Mouse (Mus musculus): ENCODE results near the gene Zfp335. TPM values are rescaled to one million over a fixed set of nuclear protein-coding genes. Genes with fewer than 3 reads are reported as not detected.

Gene Zfp335
- polyA plus RNA-seq, 1 experiment, result 33.2 TPM

DNA sequence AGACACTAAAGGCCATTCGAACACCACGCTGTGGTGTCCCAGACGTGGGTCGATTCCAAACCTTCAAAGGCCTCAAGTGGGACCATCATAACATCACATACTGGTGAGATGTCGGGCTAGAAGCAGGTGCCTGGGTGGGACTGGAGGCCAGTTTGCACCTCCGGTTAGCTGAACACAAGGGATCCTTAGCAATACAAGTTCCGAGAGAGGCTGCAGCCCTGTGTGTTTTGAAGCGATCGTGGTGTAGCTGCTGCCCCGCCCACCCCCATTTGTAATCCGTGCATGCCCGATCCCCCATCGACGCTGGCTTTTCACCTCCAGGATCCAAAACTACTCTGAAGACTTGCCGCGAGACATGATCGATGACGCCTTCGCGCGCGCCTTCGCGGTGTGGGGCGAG is 37.4 kb upstream of the Zfp335 start:
- WGBS, result 7% methylated on average over 25 of the region's 25 CpGs
- no peak overlapping the region for H3K4me3 ChIP-seq (replicated peaks; ENCODE audit: extremely low read depth, low read depth, low read length)

DNA sequence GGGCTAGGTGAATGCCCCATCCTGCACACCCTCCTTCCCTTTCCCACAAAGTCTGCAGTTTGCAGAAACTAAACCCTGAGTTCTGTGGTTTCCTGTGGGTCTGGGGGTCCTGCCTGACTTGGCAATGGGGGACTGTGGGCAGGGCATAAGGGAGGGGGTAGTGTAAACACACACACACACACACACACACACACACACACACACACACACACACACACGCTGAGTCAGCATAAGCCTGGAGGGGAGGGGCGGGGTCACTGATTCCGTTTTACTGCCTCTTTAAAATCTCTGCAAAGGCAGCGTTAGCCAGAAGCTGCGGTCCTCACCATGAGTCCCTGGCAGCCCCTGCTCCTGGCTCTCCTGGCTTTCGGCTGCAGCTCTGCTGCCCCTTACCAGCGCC is 36.4 kb upstream of the Zfp335 start:
- TF ChIP-seq POLR2A (IDR thresholded peaks at IDR 0.05; ENCODE audit: borderline replicate concordance, extremely low read depth, low read depth, low read length) (no peak), CTCF (IDR thresholded peaks at IDR 0.05; ENCODE audit: insufficient read depth, low read length) (no peak)
- no peak for DNase-seq
- no peaks in the 10 kb centered on the region for H3K4me1 ChIP-seq (ENCODE audit: control insufficient read depth, insufficient read depth, low read length)
- 6% methylated on average over 7 of the region's 7 CpGs for WGBS
- no peak overlapping the region for H3K4me3 ChIP-seq (replicated peaks; ENCODE audit: extremely low read depth, low read depth, low read length)

More for the DNA sequence above, 37.4 kb upstream of the Zfp335 start:
- H3K4me1 ChIP-seq (ENCODE audit: control insufficient read depth, insufficient read depth, low read length), result no peaks in the 10 kb centered on the region
- DNase-seq, result no peak
- no peak for TF ChIP-seq CTCF (IDR thresholded peaks at IDR 0.05; ENCODE audit: insufficient read depth, low read length)
- no peak for TF ChIP-seq POLR2A (IDR thresholded peaks at IDR 0.05; ENCODE audit: borderline replicate concordance, extremely low read depth, low read depth, low read length)

DNA sequence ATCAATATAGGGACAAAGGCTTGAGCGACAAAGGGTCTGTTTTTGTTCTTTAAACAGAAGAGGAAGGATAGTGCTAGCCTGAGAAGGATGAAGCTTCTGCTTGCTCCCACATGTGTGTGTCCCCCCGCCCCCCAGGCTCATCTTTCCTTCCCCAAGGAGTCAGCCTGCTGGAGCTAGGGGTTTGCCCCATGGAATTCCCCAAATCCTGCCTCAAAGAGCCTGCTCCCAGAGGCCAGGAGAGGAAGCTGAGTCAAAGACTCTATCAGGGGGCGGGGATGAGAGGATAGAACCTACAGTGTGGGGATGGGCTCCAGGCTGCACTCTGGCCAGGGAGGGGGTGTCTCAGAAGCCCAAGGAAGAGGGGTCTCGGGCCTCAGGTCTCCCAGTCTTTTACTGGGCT is 35.9 kb upstream of the Zfp335 start:
- 31% methylated on average over 4 of the region's 4 CpGs for WGBS
- Histone ChIP-seq H3K4me3 (replicated peaks; ENCODE audit: extremely low read depth, low read depth, low read length) (no peak overlapping the region), H3K4me1 (ENCODE audit: control insufficient read depth, insufficient read depth, low read length) (no peaks in the 10 kb centered on the region)
- DNase-seq, result no peak
- TF ChIP-seq CTCF (IDR thresholded peaks at IDR 0.05; ENCODE audit: insufficient read depth, low read length), result no peak
- TF ChIP-seq POLR2A (IDR thresholded peaks at IDR 0.05; ENCODE audit: borderline replicate concordance, extremely low read depth, low read depth, low read length), result no peak

DNA sequence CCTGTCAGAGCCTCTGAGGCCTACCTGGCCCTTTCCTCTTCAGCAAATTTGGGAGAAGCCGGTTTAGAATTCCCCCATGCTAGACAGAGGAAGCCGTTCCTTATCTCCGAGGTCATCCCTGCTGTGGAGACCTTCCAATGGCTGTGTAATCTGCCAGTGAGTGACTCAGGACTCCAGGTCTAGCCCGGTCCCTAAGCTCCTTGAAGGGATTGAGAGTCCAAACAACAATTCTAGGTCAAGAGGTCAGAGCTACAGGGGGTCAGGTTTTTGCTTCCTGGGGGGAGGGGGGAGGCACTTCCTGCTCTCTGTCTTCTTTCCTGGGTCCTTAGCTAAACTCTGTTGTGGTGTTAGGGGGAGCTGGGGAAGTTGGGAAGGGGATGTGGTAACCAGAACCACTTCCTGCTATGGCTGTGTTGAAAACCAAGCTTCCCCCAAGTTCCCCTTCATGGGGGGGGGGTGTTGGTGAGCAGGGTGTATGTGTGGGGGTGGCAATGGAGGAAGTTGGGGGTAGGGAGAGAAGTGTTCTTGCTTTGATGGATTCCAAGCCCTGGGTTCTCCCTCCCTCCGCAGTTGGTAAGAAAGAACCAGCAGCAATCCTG is 31.2 kb upstream of the Zfp335 start:
- 19% methylated on average over 5 of the region's 5 CpGs for whole genome bisulfite sequencing
- no peak for DNase-seq
- TF ChIP-seq CTCF (IDR thresholded peaks at IDR 0.05; ENCODE audit: insufficient read depth, low read length), result no peak
- no peak for TF ChIP-seq POLR2A (IDR thresholded peaks at IDR 0.05; ENCODE audit: borderline replicate concordance, extremely low read depth, low read depth, low read length)
- H3K4me1 ChIP-seq (ENCODE audit: control insufficient read depth, insufficient read depth, low read length), result no peaks in the 10 kb centered on the region; the same call in 1 of the 2 replicates
- H3K4me3 ChIP-seq (replicated peaks; ENCODE audit: extremely low read depth, low read depth, low read length), result no peak overlapping the region

DNA sequence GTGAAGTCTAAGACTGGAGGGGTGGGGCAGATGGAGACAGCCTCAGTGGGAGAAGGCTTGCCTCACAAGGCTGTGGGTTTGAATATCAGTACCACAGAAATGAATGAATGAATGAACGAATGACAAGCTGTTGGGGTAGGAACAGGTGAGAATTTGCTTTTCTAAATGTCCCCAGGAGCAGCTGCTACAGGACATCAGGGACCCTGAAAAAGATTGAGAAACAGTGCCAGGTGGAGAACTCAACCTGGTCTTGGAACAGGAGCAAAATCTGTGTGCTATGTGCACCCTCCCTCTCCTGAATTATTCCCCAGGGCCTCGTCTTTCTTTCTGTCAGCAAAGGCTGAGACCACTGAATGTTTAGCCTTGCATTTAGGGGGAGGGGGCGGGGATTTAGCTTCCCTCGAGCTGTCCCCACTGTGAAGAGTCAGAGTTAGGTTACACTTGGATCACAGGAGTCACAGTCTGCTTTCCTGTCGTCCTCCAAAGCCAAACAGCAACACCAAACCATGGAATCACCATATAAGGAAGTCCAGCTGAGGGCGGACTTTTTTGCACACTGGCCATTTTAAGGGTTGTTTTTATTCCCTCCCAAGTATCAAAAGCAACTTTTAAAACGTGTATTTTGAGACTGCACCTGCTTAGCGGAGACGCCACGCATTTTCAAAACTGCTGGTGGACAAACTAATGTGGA is 28.7 kb upstream of the Zfp335 start, which contains the start of gene Mmp9:
Gene Mmp9, plus strand, starts transcription at position 641 of the 691 bp plus-strand sequence.
- Histone ChIP-seq H3K4me1 (ENCODE audit: control insufficient read depth, insufficient read depth, low read length) (no peaks in the 10 kb centered on the region; the same call in 1 of the 2 replicates), H3K4me3 (replicated peaks; ENCODE audit: extremely low read depth, low read depth, low read length) (no peak within 1 kb of the TSS)
- WGBS, result 26% methylated on average over 10 of the region's 10 CpGs
- no peak for DNase-seq
- TF ChIP-seq CTCF (IDR thresholded peaks at IDR 0.05; ENCODE audit: insufficient read depth, low read length) (no peak), POLR2A (IDR thresholded peaks at IDR 0.05; ENCODE audit: borderline replicate concordance, extremely low read depth, low read depth, low read length) (no peak)

DNA sequence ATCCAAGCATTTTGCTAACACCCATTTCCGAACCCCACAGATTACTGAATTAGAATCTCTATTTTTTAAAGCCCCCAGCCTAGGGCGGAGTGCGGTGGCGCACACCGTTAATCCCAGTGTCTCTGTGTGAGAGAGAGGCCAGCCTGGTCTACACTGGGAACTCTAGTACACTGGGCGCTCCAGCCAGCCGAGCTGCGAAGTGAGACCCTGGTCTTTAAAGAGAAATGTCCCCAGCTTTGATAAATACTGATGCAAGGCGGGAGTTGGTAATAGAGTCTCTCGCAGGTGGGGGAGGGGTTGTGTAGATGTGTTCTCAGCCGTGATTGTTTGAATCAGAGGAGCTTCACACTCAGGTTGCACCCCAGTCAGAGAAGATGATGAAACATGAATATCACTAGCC is 27.5 kb upstream of the Zfp335 start:
- DNase-seq, result no peak
- no peaks in the 10 kb centered on the region; the same call in 1 of the 2 replicates for H3K4me1 ChIP-seq (ENCODE audit: control insufficient read depth, insufficient read depth, low read length)
- 4% methylated on average over 11 of the region's 11 CpGs for WGBS

DNA sequence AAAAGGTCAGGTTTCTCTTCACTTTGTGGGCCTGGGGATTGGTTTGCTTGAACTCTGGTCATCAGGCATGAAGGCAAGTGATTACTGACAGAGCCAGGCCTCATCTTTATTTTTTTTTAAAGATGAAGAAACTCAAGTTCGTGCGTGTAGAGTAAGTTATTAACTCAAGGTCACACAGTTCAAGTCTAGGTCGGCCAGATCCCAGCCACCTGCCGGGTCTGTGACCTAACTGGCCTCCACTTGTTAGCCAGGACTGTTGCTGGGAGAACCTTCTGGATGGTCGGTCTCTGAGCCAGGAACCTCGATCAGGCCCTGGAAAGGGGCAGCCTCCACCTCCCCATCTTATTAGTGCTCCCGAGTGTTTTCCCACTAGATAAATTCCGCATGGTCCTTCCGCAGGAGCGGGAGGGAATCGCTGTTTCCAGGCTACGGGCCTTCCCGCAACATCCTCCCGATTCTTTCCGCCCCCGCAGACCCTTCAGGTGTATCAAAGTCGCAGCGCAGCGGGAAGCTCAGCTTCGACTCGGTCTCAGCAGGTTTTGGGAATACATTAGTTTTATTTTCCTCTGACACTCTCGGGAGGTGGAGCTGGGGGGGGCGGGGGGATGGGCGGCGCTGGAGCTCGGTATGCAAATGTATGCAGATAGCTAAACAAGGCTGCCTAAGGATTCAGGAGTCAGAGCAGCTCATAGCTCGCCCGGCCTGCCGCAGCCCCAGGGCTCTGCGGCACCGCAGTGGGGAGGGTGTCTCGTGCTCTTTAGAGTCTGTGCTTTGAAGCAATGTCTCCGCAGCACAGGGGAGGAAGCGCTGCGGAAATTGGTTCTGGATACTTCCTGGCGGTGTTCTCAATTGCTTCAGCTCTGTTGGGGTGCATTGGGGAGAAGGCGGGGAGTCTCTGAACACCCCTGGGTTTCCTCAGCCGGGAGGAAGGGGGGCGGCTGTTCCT is 26.9 kb upstream of the Zfp335 start:
- DNase-seq, result no peak
- TF ChIP-seq CTCF (IDR thresholded peaks at IDR 0.05; ENCODE audit: insufficient read depth, low read length), result no peak
- H3K4me3 ChIP-seq (replicated peaks; ENCODE audit: extremely low read depth, low read depth, low read length), result peak overlapping the region; percentile 27
- 6% methylated on average over 39 of the region's 39 CpGs for WGBS
- H3K4me1 ChIP-seq (ENCODE audit: control insufficient read depth, insufficient read depth, low read length), result no peaks in the 10 kb centered on the region; the same call in 1 of the 2 replicates

More for the DNA sequence above, 27.5 kb upstream of the Zfp335 start:
- no peak overlapping the region for H3K4me3 ChIP-seq (replicated peaks; ENCODE audit: extremely low read depth, low read depth, low read length)
- no peak for TF ChIP-seq POLR2A (IDR thresholded peaks at IDR 0.05; ENCODE audit: borderline replicate concordance, extremely low read depth, low read depth, low read length)
- TF ChIP-seq CTCF (IDR thresholded peaks at IDR 0.05; ENCODE audit: insufficient read depth, low read length), result no peak

DNA sequence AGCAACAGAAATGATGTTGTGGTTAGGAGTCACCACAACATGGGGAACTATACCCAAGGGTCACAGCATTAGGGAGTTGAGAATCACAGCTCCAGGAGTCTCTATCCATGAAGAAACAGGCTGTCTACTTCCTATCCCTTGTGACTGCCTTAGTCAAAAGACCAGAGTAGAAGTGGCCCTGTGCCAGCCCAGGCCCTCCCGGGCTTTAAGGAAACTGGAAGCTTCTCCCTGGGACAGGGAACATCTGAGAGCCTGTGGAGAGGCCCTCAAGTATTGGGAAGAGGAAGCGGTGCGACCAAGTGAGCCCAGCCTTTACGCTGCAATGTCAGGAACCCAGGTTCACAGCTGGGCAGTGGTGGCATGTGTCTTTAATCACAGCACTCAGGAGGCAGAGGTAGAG is 24.4 kb upstream of the Zfp335 start:
- Histone ChIP-seq H3K4me1 (ENCODE audit: control insufficient read depth, insufficient read depth, low read length) (no peaks in the 10 kb centered on the region; the same call in 1 of the 2 replicates), H3K4me3 (replicated peaks; ENCODE audit: extremely low read depth, low read depth, low read length) (no peak overlapping the region)
- 48% methylated on average over 4 of the region's 4 CpGs for WGBS
- TF ChIP-seq CTCF (IDR thresholded peaks at IDR 0.05; ENCODE audit: insufficient read depth, low read length), result no peak
- TF ChIP-seq POLR2A (IDR thresholded peaks at IDR 0.05; ENCODE audit: borderline replicate concordance, extremely low read depth, low read depth, low read length), result no peak
- no peak for DNase-seq

DNA sequence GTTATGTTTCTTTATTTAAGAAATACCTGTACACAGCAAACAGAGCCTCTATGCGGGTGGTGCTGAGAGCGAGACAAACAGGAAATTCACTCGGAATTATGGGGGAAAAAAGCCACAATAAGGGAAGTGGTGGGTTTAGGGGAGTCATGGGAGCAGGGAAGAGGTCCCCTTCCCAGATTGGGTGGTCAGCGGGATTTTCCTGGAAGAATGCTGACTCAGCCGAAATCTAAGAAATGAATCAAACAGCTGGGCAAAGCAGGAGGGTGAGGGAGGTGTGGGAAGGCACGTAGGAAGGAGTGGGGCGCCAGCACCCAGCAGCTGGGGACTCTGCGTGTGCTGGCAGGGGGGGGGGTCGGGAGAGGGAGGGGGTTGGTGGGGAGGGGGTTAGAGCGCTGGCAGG is 22.0 kb upstream of the Zfp335 start:
- no peak for DNase-seq
- WGBS, result 24% methylated on average over 9 of the region's 10 CpGs
- H3K4me1 ChIP-seq (ENCODE audit: control insufficient read depth, insufficient read depth, low read length), result no peaks in the 10 kb centered on the region; the same call in 1 of the 2 replicates
- H3K4me3 ChIP-seq (replicated peaks; ENCODE audit: extremely low read depth, low read depth, low read length), result no peak overlapping the region
- TF ChIP-seq POLR2A (IDR thresholded peaks at IDR 0.05; ENCODE audit: borderline replicate concordance, extremely low read depth, low read depth, low read length), result no peak
- TF ChIP-seq CTCF (IDR thresholded peaks at IDR 0.05; ENCODE audit: insufficient read depth, low read length), result no peak
